Mouse (Mus musculus): ENCODE data around the gene Cyba.

The Cyba gene

DNA sequence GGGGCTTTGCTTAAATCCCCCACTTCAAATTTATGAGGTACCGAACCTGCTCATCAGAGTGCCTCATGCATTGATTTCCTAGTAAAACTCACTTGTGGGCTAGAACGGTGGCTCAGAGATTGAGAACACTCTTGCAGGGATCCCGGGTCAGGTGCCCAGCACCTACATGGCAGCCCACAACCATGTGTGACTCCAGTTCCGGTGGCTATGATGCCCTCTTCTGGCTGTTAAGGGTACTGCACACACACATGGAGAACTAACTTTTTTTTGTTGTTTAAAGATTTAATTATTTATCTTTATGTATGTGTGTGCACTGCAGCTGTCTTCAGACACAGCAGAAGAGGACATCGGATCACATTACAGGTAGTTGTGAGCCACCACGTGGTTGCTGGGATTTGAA lies 2.6 kb upstream of the Cyba start:
- no peak for TF ChIP-seq POU5F1 (IDR thresholded peaks at IDR 0.05; ENCODE audit: borderline replicate concordance, low read length)
- TF ChIP-seq CTCF (conservative IDR thresholded peaks at IDR 0.05; ENCODE audit: low read length) = peak; percentile 90
- Histone ChIP-seq H3K27me3 (ENCODE audit: insufficient read depth, low read length) (peaks cover 14% of the 10 kb centered on the region; the same call in 1 of the 2 replicates), H3K9me3 (ENCODE audit: low read length) (no peaks in the 10 kb centered on the region), H3K4me3 (replicated peaks; ENCODE audit: low read length) (no peak overlapping the region), H3K36me3 (ENCODE audit: insufficient read depth, low read length) (peaks cover 74% of the 10 kb centered on the region), H3K4me1 (replicated peaks; ENCODE audit: low read depth, low read length) (peaks cover 91% of the 10 kb centered on the region)

DNA sequence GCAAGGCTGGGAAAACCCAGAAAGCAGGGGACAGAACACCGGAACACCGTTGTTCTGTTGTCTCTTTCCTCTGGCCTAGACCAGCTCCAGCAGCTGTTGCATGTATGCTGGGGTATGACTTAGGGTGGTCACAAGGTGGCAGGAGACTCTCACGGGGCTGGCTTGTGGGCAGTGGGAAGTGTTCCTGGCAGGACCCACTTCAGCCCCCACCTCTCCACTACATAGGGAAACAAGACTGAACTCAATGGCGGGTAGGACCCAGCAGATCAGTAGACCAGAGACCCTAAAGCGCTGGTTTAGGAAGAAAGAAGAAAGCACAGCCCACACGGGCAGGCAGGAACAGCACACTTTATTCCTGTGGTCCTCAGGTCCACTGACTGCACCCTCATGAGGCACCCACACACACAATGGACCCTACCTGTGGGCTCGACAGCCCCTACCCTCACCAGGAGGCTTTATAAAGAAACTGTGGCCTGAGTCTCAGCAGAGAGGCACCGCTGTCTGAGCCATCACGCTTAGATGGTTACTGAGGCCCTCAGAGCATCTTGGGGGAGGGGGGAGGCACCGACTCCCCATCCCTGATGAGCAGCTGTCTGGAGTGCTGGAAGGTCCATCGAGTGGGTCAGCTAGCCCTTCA lies 657 bp upstream of the Cyba start:
- H3K9me3 ChIP-seq (ENCODE audit: low read length) = no peaks in the 10 kb centered on the region
- H3K4me3 ChIP-seq (replicated peaks; ENCODE audit: low read length) = peak overlapping the region; percentile 81
- TF ChIP-seq NANOG (IDR thresholded peaks at IDR 0.05; ENCODE audit: borderline replicate concordance, low read length) = no peak
- no peak for TF ChIP-seq CTCF (conservative IDR thresholded peaks at IDR 0.05; ENCODE audit: low read length)
- TF ChIP-seq POU5F1 (IDR thresholded peaks at IDR 0.05; ENCODE audit: borderline replicate concordance, low read length) = no peak
- H3K36me3 ChIP-seq (ENCODE audit: insufficient read depth, low read length) = peaks cover 54% of the 10 kb centered on the region
- H3K4me1 ChIP-seq (replicated peaks; ENCODE audit: low read depth, low read length) = peaks cover 87% of the 10 kb centered on the region
- peaks cover 18% of the 10 kb centered on the region; the same call in 1 of the 2 replicates for H3K27me3 ChIP-seq (ENCODE audit: insufficient read depth, low read length)

DNA sequence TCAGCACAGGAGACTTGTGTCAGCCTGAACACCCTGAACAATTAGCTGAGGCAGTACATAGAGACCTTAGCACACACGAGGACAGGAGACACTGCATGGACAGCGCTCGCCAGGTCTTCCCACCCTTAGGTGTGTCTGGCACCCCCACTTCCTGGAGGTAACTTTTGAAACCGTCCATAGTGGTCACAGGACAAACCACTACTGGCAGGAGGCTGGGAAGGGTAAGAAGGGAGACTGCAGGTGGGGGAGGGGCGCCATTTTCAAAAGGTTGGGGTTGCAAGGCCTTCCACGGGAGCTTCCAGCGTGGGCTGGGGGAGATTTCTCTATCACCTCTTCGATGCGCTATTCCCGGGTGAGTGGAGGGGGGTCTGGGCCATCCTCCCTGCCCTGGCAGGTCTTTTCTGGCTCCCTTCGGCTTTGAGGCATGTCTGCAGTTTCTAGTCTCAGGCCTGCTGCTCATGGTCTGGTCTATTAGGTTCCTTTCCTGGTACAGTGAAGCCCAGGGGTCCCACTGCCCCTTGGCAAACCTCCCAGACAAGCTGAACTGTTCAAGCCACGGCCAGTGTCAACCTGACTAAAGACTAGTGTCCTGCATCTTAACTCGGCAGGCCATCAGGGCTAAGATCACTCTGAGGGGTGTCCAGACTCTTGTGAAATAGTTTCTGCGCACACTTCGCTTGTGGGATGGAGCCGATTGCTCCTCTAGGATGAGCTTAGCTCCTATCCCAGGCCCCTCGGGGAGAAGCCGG lies 862 bp downstream of the Cyba start:
- TF ChIP-seq POU5F1 (IDR thresholded peaks at IDR 0.05; ENCODE audit: borderline replicate concordance, low read length) = no peak
- TF ChIP-seq CTCF (conservative IDR thresholded peaks at IDR 0.05; ENCODE audit: low read length) = no peak
- no peak for TF ChIP-seq NANOG (IDR thresholded peaks at IDR 0.05; ENCODE audit: borderline replicate concordance, low read length)
- H3K9me3 ChIP-seq (ENCODE audit: low read length) = no peaks in the 10 kb centered on the region
- peak overlapping the region; percentile 81 for H3K4me3 ChIP-seq (replicated peaks; ENCODE audit: low read length)
- peaks cover 39% of the 10 kb centered on the region for H3K36me3 ChIP-seq (ENCODE audit: insufficient read depth, low read length)
- peaks cover 80% of the 10 kb centered on the region for H3K4me1 ChIP-seq (replicated peaks; ENCODE audit: low read depth, low read length)
- peaks cover 20% of the 10 kb centered on the region; the same call in 1 of the 2 replicates for H3K27me3 ChIP-seq (ENCODE audit: insufficient read depth, low read length)

DNA sequence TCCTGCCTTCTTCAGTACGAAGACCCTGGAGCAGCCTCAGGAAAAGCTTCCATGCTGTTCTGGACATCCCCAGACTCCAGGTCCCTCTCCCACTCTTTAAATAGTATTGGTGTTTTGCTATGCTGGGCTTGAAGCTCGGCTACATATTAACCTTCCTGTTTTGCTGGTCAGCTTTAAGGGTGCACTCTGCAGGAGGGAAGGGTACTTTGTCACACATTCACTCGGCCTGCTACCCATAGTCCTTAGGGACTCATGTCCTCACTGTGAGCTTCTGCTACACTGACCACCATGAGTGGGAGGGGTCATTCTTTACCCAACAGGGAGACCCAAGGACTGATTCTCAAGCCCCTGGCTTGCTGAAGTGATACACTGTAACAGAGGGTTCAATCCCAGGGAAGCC lies 2.1 kb downstream of the Cyba start:
- Histone ChIP-seq H3K36me3 (ENCODE audit: insufficient read depth, low read length) (peaks cover 27% of the 10 kb centered on the region), H3K27me3 (ENCODE audit: insufficient read depth, low read length) (peaks cover 20% of the 10 kb centered on the region; the same call in 1 of the 2 replicates), H3K4me3 (replicated peaks; ENCODE audit: low read length) (no peak overlapping the region), H3K4me1 (replicated peaks; ENCODE audit: low read depth, low read length) (peaks cover 72% of the 10 kb centered on the region), H3K9me3 (ENCODE audit: low read length) (no peaks in the 10 kb centered on the region)
- TF ChIP-seq POU5F1 (IDR thresholded peaks at IDR 0.05; ENCODE audit: borderline replicate concordance, low read length) = no peak
- no peak for TF ChIP-seq NANOG (IDR thresholded peaks at IDR 0.05; ENCODE audit: borderline replicate concordance, low read length)
- TF ChIP-seq CTCF (conservative IDR thresholded peaks at IDR 0.05; ENCODE audit: low read length) = no peak

DNA sequence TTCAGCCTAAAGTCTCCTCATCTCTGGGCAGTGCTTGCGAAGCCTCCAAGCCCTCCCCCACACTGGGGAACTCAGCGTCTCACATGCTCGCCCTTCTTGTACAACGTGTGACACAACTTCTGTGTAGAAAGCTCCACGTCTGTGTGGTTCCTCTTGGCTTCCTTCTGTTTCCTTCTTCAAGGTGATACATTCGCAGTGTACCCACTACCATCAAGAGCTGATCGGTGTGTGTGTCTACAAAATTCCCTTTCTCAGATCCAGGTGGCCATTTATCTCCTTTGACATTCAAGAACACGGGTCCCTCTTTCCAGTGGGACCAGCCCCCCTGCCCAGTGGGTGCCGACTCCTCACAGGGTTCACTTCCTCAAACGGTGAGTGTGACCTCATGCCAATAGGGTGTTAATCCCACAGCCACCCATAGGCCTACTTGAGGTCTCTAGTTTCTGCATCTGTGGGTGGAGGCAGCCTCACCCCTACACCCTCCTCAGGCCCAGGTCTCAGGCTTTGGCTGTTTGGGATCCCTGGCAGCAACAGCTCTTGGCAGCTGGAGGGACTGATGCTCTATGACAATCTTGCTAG lies 2.6 kb downstream of the Cyba start:
- peaks cover 70% of the 10 kb centered on the region for H3K4me1 ChIP-seq (replicated peaks; ENCODE audit: low read depth, low read length)
- H3K4me3 ChIP-seq (replicated peaks; ENCODE audit: low read length) = no peak overlapping the region
- peaks cover 22% of the 10 kb centered on the region for H3K36me3 ChIP-seq (ENCODE audit: insufficient read depth, low read length)
- no peak for TF ChIP-seq POU5F1 (IDR thresholded peaks at IDR 0.05; ENCODE audit: borderline replicate concordance, low read length)
- TF ChIP-seq CTCF (conservative IDR thresholded peaks at IDR 0.05; ENCODE audit: low read length) = no peak
- TF ChIP-seq NANOG (IDR thresholded peaks at IDR 0.05; ENCODE audit: borderline replicate concordance, low read length) = no peak
- H3K9me3 ChIP-seq (ENCODE audit: low read length) = no peaks in the 10 kb centered on the region
- H3K27me3 ChIP-seq (ENCODE audit: insufficient read depth, low read length) = peaks cover 20% of the 10 kb centered on the region; the same call in 1 of the 2 replicates

DNA sequence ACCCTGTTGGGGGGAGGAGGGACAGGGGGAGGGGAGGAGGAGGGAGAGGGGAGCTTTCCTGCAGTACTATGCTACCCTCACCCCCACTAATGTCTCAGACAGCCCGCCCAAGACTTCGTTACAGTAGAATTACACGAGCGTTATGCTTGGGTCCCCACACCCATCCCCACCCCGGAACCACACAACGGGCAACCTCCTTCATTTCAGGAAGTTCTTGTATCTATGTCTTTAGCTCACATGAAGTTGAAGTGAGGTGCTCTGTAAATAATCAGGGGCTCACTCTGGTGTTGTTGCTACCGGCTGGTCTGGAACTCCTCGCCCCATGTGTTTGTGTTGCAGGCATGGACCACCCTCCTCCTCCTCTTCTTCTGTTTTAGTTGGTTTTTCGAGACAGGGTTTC lies 4.6 kb downstream of the Cyba start:
- no peak overlapping the region for H3K4me3 ChIP-seq (replicated peaks; ENCODE audit: low read length)
- peaks cover 69% of the 10 kb centered on the region for H3K4me1 ChIP-seq (replicated peaks; ENCODE audit: low read depth, low read length)
- peaks cover 20% of the 10 kb centered on the region; the same call in 1 of the 2 replicates for H3K27me3 ChIP-seq (ENCODE audit: insufficient read depth, low read length)
- peaks cover 3% of the 10 kb centered on the region for H3K36me3 ChIP-seq (ENCODE audit: insufficient read depth, low read length)
- no peaks in the 10 kb centered on the region for H3K9me3 ChIP-seq (ENCODE audit: low read length)
- no peak for TF ChIP-seq POU5F1 (IDR thresholded peaks at IDR 0.05; ENCODE audit: borderline replicate concordance, low read length)
- TF ChIP-seq NANOG (IDR thresholded peaks at IDR 0.05; ENCODE audit: borderline replicate concordance, low read length) = no peak
- TF ChIP-seq CTCF (conservative IDR thresholded peaks at IDR 0.05; ENCODE audit: low read length) = no peak

DNA sequence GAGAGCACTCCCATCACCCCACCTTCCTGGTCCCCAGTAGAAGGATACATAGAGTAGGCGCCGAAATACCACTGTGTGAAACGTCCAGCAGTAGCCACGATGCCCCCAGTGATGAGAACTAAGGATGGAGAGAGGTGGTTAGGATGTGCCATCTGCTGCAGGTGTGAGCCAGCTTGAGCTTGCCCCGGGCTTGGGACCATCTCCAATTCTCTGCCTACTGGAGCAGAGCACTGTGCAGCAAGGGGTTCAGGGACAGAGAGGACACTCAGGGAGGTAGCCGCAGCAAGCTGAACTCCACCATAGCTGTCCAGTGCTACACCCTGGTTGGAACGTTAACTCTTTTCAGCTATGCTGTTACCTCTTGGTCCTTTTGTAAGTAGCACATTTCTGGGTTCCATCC lies 5.1 kb downstream of the Cyba start:
- H3K36me3 ChIP-seq (ENCODE audit: insufficient read depth, low read length) = no peaks in the 10 kb centered on the region
- H3K27me3 ChIP-seq (ENCODE audit: insufficient read depth, low read length) = peaks cover 20% of the 10 kb centered on the region; the same call in 1 of the 2 replicates
- peaks cover 68% of the 10 kb centered on the region for H3K4me1 ChIP-seq (replicated peaks; ENCODE audit: low read depth, low read length)
- no peaks in the 10 kb centered on the region for H3K9me3 ChIP-seq (ENCODE audit: low read length)
- TF ChIP-seq CTCF (conservative IDR thresholded peaks at IDR 0.05; ENCODE audit: low read length) = no peak
- TF ChIP-seq POU5F1 (IDR thresholded peaks at IDR 0.05; ENCODE audit: borderline replicate concordance, low read length) = no peak
- no peak for TF ChIP-seq NANOG (IDR thresholded peaks at IDR 0.05; ENCODE audit: borderline replicate concordance, low read length)
- no peak overlapping the region for H3K4me3 ChIP-seq (replicated peaks; ENCODE audit: low read length)

DNA sequence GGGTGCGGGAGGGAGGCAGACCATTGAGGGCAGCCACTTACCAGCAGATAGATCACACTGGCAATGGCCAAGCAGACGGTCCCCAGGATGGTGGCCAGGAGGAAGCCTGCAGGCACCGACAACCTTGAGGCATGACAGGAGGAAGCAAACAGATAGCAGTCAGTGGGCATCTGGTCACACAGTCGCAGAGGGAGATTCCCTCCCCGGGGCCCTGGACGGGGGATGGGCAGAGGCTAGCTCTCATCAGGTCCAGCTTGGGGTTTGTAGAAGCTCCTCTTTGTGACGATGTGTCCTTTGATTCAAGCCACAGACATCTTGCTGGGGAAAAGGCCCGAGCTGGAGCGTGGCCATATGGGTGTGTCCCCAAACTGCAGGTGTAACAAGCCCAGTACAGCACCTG lies 6.6 kb downstream of the Cyba start:
- Histone ChIP-seq H3K27me3 (ENCODE audit: insufficient read depth, low read length) (peaks cover 11% of the 10 kb centered on the region; the same call in 1 of the 2 replicates), H3K36me3 (ENCODE audit: insufficient read depth, low read length) (no peaks in the 10 kb centered on the region), H3K4me1 (replicated peaks; ENCODE audit: low read depth, low read length) (peaks cover 66% of the 10 kb centered on the region), H3K4me3 (replicated peaks; ENCODE audit: low read length) (no peak overlapping the region), H3K9me3 (ENCODE audit: low read length) (no peaks in the 10 kb centered on the region)
- TF ChIP-seq CTCF (conservative IDR thresholded peaks at IDR 0.05; ENCODE audit: low read length) (no peak), NANOG (IDR thresholded peaks at IDR 0.05; ENCODE audit: borderline replicate concordance, low read length) (no peak), POU5F1 (IDR thresholded peaks at IDR 0.05; ENCODE audit: borderline replicate concordance, low read length) (no peak)
